Mouse (Mus musculus): ENCODE measurements around the gene Rspry1. TPM values are rescaled to one million over a fixed set of nuclear protein-coding genes. Genes with fewer than 3 reads are reported as not detected.

Gene Rspry1
- polyA plus RNA-seq (2014; fragmentation: Nextera tagmentation; extraction: Ambion mirVana): 46.1 and 54.4 TPM in 2 replicates

- H3K36me3 ChIP-seq (ENCODE audit: control insufficient read depth, insufficient read depth, low read length): no peaks in the 10 kb centered on the region
- WGBS: under 1% methylated on average over 55 of the region's 55 CpGs
Observed at GRCm38 (mm10) chr8:94601607-94602385, at the start of gene Rspry1, which contains the start of gene Fam192a. Rspry1 (plus strand) TSS chr8:94601937. Fam192a (minus strand) TSS chr8:94601997.

DNA sequence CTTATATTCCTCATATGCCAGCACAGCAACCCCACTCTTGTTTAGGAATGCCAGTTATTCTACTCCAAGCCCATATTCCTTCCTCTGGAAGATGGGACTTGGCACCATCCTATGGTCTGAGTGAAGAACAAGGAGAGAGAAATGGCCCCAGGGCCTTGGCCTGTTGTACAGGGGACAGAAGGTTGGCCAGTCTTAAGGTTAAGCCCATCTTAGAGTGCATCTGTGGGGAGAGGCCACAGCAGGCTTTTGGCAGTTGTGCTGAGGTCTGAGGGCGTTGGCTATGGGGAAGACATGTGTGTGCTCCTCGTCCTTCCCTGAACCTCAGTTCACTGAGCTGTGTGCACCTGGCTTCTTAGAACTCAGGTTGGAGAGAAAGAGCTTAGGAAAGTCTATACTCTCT, 49.0 kb upstream of the Rspry1 start:
- Histone ChIP-seq H3K36me3 (ENCODE audit: control insufficient read depth, insufficient read depth, low read length) (no peaks in the 10 kb centered on the region), H3K4me1 (ENCODE audit: control insufficient read depth, insufficient read depth, low read length) (peaks cover 21% of the 10 kb centered on the region), H3K9ac (replicated peaks; ENCODE audit: low read length) (no peak overlapping the region), H3K4me2 (ENCODE audit: low read length) (no peak overlapping the region), H3K27me3 (ENCODE audit: control insufficient read depth, insufficient read depth, low read length) (no peaks in the 10 kb centered on the region; the same call in 1 of the 2 replicates), H3K27ac (replicated peaks; ENCODE audit: low read depth, low read length) (0 out of 2 replicates have a peak overlapping the region, but pooled peaks have one; percentile 45), H3K9me3 (ENCODE audit: control insufficient read depth, low read length) (no peaks in the 10 kb centered on the region), H3K4me3 (replicated peaks; ENCODE audit: low read depth, low read length) (no peak overlapping the region)
- ATAC-seq (ENCODE audit: low FRiP score, low TSS enrichment) (no peak), DNase-seq (no peak)
- 78% methylated on average over 2 of the region's 2 CpGs for WGBS

More at GRCm38 (mm10) chr8:94601607-94602385, at the start of gene Rspry1, which contains the start of gene Fam192a:
- peaks cover 22% of the 10 kb centered on the region for H3K4me1 ChIP-seq (ENCODE audit: control insufficient read depth, insufficient read depth, low read length)
- peak within 1 kb of the TSS; percentile 93 for H3K27ac ChIP-seq (replicated peaks; ENCODE audit: low read depth, low read length)
- no peaks in the 10 kb centered on the region for H3K9me3 ChIP-seq (ENCODE audit: control insufficient read depth, low read length)
- H3K4me2 ChIP-seq (ENCODE audit: low read length): peak within 1 kb of the TSS; percentile 95
- DNase-seq (peak; percentile 100), ATAC-seq (ENCODE audit: low FRiP score, low TSS enrichment) (peak; percentile 99)
- H3K9ac ChIP-seq (replicated peaks; ENCODE audit: low read length): peak within 1 kb of the TSS; percentile 95
- no peaks in the 10 kb centered on the region for H3K27me3 ChIP-seq (ENCODE audit: control insufficient read depth, insufficient read depth, low read length)
- H3K4me3 ChIP-seq (replicated peaks; ENCODE audit: low read depth, low read length): peak within 1 kb of the TSS; percentile 99

DNA sequence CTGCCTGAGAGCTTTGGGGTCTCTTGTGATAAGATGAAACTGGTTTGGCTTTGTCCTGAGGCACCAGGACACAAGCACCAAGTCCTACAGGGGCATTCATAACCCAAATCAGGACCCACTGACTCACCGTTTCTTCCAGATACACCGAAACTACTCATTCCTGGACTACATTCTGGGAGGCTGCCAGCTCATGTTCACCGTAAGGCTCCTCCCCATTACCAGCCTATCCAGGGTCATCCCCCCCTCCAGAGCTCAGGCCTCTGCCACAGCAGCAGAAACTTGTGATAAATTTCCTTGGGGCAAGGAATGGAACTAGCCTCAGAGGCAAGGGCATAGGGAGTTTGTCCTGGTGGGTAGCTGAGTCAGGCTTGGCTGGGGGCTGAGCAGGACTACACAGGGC, 44.5 kb upstream of the Rspry1 start:
- Histone ChIP-seq H3K27me3 (ENCODE audit: control insufficient read depth, insufficient read depth, low read length) (no peaks in the 10 kb centered on the region; the same call in 1 of the 2 replicates), H3K4me2 (ENCODE audit: low read length) (no peak overlapping the region), H3K36me3 (ENCODE audit: control insufficient read depth, insufficient read depth, low read length) (no peaks in the 10 kb centered on the region), H3K4me1 (ENCODE audit: control insufficient read depth, insufficient read depth, low read length) (peaks cover 13% of the 10 kb centered on the region), H3K9me3 (ENCODE audit: control insufficient read depth, low read length) (no peaks in the 10 kb centered on the region), H3K4me3 (replicated peaks; ENCODE audit: low read depth, low read length) (no peak overlapping the region), H3K9ac (replicated peaks; ENCODE audit: low read length) (no peak overlapping the region), H3K27ac (replicated peaks; ENCODE audit: low read depth, low read length) (no peak overlapping the region)
- ATAC-seq (ENCODE audit: low FRiP score, low TSS enrichment): no peak
- WGBS: 88% methylated on average over 3 of the region's 3 CpGs
- no peak for DNase-seq

DNA sequence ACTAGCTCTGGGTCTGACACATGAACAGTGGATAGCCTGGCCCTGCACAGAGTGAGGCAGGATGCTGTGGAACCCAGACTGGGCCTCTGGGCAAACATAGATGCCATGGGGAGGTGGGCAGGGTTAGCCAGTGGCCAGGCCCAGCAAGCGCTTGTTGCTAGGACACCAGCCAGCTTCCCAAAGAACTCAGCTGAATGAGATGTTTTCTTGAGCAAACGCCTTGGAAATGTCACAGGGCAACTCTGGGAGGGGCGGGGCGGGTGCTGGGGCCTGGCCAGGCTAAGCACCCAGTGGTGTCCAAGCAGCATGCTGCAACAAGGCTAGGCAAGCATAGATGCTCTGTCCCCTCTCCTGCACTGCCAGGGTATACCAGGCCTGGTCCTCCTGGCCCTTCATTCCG, 40.5 kb upstream of the Rspry1 start:
- Histone ChIP-seq H3K4me3 (replicated peaks; ENCODE audit: low read depth, low read length) (no peak overlapping the region), H3K4me1 (ENCODE audit: control insufficient read depth, insufficient read depth, low read length) (peaks cover 18% of the 10 kb centered on the region), H3K9ac (replicated peaks; ENCODE audit: low read length) (no peak overlapping the region), H3K36me3 (ENCODE audit: control insufficient read depth, insufficient read depth, low read length) (no peaks in the 10 kb centered on the region), H3K4me2 (ENCODE audit: low read length) (no peak overlapping the region), H3K9me3 (ENCODE audit: control insufficient read depth, low read length) (no peaks in the 10 kb centered on the region), H3K27me3 (ENCODE audit: control insufficient read depth, insufficient read depth, low read length) (no peaks in the 10 kb centered on the region), H3K27ac (replicated peaks; ENCODE audit: low read depth, low read length) (no peak overlapping the region)
- peak; percentile 70 for DNase-seq
- WGBS: 7% methylated on average over 5 of the region's 5 CpGs
- peak; percentile 69; the same call in 1 of the 2 replicates for ATAC-seq (ENCODE audit: low FRiP score, low TSS enrichment)

DNA sequence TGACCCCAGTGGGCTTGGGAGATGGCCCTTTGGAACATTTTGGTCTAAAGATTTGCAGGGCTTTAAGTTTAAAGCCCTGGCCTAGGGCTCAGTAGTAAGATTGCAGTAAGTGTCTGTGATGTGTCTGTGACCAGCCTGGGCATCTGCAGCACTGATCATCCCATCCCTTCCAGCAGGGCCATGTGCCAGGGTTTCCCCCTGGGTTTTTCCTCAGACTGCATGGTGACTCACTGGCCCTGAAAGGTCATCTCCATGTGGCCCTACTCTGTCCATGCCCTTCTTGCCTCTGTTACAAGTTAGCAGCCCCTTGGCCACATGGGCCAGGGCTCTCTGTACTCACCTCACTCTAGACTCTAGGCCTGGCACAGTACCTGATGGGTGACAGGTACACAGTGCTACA, 37.3 kb upstream of the Rspry1 start:
- H3K36me3 ChIP-seq (ENCODE audit: control insufficient read depth, insufficient read depth, low read length): no peaks in the 10 kb centered on the region
- no peak overlapping the region for H3K27ac ChIP-seq (replicated peaks; ENCODE audit: low read depth, low read length)
- ATAC-seq (ENCODE audit: low FRiP score, low TSS enrichment) (no peak), DNase-seq (no peak)
- H3K4me2 ChIP-seq (ENCODE audit: low read length): no peak overlapping the region
- peaks cover 42% of the 10 kb centered on the region for H3K4me1 ChIP-seq (ENCODE audit: control insufficient read depth, insufficient read depth, low read length)
- no peaks in the 10 kb centered on the region for H3K27me3 ChIP-seq (ENCODE audit: control insufficient read depth, insufficient read depth, low read length)
- H3K4me3 ChIP-seq (replicated peaks; ENCODE audit: low read depth, low read length): no peak overlapping the region
- H3K9me3 ChIP-seq (ENCODE audit: control insufficient read depth, low read length): no peaks in the 10 kb centered on the region
- H3K9ac ChIP-seq (replicated peaks; ENCODE audit: low read length): no peak overlapping the region

- ATAC-seq (ENCODE audit: low FRiP score, low TSS enrichment) (no peak), DNase-seq (peak; percentile 25)
- H3K36me3 ChIP-seq (ENCODE audit: control insufficient read depth, insufficient read depth, low read length): no peaks in the 10 kb centered on the region
- peak overlapping the region; percentile 88 for H3K27ac ChIP-seq (replicated peaks; ENCODE audit: low read depth, low read length)
- 0 out of 2 replicates have a peak overlapping the region, but pooled peaks have one; percentile 1 for H3K9ac ChIP-seq (replicated peaks; ENCODE audit: low read length)
- WGBS: 71% methylated on average over 6 of the region's 6 CpGs
- peaks cover 38% of the 10 kb centered on the region for H3K4me1 ChIP-seq (ENCODE audit: control insufficient read depth, insufficient read depth, low read length)
- no peaks in the 10 kb centered on the region for H3K27me3 ChIP-seq (ENCODE audit: control insufficient read depth, insufficient read depth, low read length)
- no peak overlapping the region for H3K4me2 ChIP-seq (ENCODE audit: low read length)
- no peak overlapping the region for H3K4me3 ChIP-seq (replicated peaks; ENCODE audit: low read depth, low read length)
- H3K9me3 ChIP-seq (ENCODE audit: control insufficient read depth, low read length): no peaks in the 10 kb centered on the region
Observed at GRCm38 (mm10) chr8:94566033-94566432, 35.7 kb upstream of the Rspry1 start.

GRCm38 (mm10) chr8:94566446-94567158, 35.1 kb upstream of the Rspry1 start:
- Histone ChIP-seq H3K9ac (replicated peaks; ENCODE audit: low read length) (0 out of 2 replicates have a peak overlapping the region, but pooled peaks have one; percentile 1), H3K27me3 (ENCODE audit: control insufficient read depth, insufficient read depth, low read length) (no peaks in the 10 kb centered on the region), H3K4me3 (replicated peaks; ENCODE audit: low read depth, low read length) (no peak overlapping the region), H3K36me3 (ENCODE audit: control insufficient read depth, insufficient read depth, low read length) (no peaks in the 10 kb centered on the region), H3K4me2 (ENCODE audit: low read length) (peak overlapping the region; percentile 47), H3K27ac (replicated peaks; ENCODE audit: low read depth, low read length) (peak overlapping the region; percentile 88), H3K9me3 (ENCODE audit: control insufficient read depth, low read length) (no peaks in the 10 kb centered on the region), H3K4me1 (ENCODE audit: control insufficient read depth, insufficient read depth, low read length) (peaks cover 34% of the 10 kb centered on the region)
- peak; percentile 62 for DNase-seq
- peak; percentile 31; the same call in 1 of the 2 replicates for ATAC-seq (ENCODE audit: low FRiP score, low TSS enrichment)
- WGBS: 41% methylated on average over 15 of the region's 15 CpGs

DNA sequence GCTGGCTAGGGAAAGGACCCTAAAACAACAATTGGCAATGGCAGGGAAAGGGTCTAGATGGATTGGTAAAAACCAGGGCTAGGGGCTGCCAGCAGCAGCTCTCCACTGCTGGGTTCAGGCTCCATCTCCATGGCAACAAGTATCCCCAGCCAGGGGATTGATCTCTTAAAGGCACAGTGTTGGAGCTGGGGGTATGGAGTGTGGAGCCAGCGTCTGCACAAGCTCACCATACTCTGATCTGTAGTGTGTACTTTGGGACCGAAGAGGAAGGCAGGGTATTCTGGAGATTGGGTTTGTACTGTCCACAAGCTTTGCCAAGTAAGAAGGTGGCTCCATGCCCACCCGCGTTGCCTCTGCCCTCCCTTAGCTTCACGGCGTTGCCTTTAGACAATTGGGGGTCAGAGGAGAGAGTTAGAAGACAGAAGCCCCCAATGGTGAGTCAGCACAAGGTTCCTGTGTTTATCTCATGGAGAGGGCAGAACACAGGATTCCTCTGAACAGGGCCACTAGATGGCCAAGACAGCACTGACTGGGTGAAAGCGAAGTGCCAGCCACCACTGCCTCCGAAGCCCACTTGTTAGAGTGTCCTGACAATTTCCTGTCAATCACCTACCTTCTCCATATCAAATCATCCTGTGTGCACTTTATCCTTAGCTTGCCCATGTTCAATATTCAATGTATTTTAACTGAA, 34.4 kb upstream of the Rspry1 start:
- H3K4me3 ChIP-seq (replicated peaks; ENCODE audit: low read depth, low read length): no peak overlapping the region
- H3K9ac ChIP-seq (replicated peaks; ENCODE audit: low read length): no peak overlapping the region; the same call in 1 of the 2 replicates
- H3K36me3 ChIP-seq (ENCODE audit: control insufficient read depth, insufficient read depth, low read length): no peaks in the 10 kb centered on the region
- peak; percentile 88 for DNase-seq
- peak; percentile 89 for ATAC-seq (ENCODE audit: low FRiP score, low TSS enrichment)
- peak overlapping the region; percentile 47 for H3K4me2 ChIP-seq (ENCODE audit: low read length)
- H3K9me3 ChIP-seq (ENCODE audit: control insufficient read depth, low read length): no peaks in the 10 kb centered on the region
- 27% methylated on average over 8 of the region's 8 CpGs for WGBS
- H3K27me3 ChIP-seq (ENCODE audit: control insufficient read depth, insufficient read depth, low read length): no peaks in the 10 kb centered on the region
- H3K4me1 ChIP-seq (ENCODE audit: control insufficient read depth, insufficient read depth, low read length): peaks cover 33% of the 10 kb centered on the region
- H3K27ac ChIP-seq (replicated peaks; ENCODE audit: low read depth, low read length): peak overlapping the region; percentile 88
